Mouse (Mus musculus): ENCODE measurements around the gene Gm20388. TPM values are rescaled to one million over a fixed set of nuclear protein-coding genes. Genes with fewer than 3 reads are reported as not detected.
A peak's percentile ranks its signal among the peaks of the same experiment; 100 is the strongest.

Gm20388 gene
- polyA plus RNA-seq, 1 experiment, result not detected

GRCm38 (mm10) chr8:122766647-122767200, 2856.1 kb downstream of the Gm20388 start:
- WGBS, result 71% methylated on average over 8 of the region's 8 CpGs
- peaks cover 13% of the 10 kb centered on the region for H3K4me1 ChIP-seq (ENCODE audit: control insufficient read depth, insufficient read depth, low read length)
- no peak overlapping the region for H3K4me3 ChIP-seq (ENCODE audit: insufficient read depth, low read depth, low read length)
- no peak for TF ChIP-seq POLR2A (IDR thresholded peaks at IDR 0.05; ENCODE audit: insufficient read depth, low read depth, low read length)
- no peak for TF ChIP-seq CTCF (IDR thresholded peaks at IDR 0.05; ENCODE audit: insufficient read depth, low read depth, low read length)
- H3K27ac ChIP-seq (ENCODE audit: insufficient read depth, low read depth, low read length), result no peak overlapping the region

- 64% methylated on average over 9 of the region's 9 CpGs for WGBS
- Histone ChIP-seq H3K4me1 (ENCODE audit: control insufficient read depth, insufficient read depth, low read length) (peaks cover 13% of the 10 kb centered on the region), H3K27ac (ENCODE audit: insufficient read depth, low read depth, low read length) (no peak overlapping the region), H3K4me3 (ENCODE audit: insufficient read depth, low read depth, low read length) (no peak overlapping the region)
- TF ChIP-seq POLR2A (IDR thresholded peaks at IDR 0.05; ENCODE audit: insufficient read depth, low read depth, low read length) (no peak), CTCF (IDR thresholded peaks at IDR 0.05; ENCODE audit: insufficient read depth, low read depth, low read length) (no peak)
Measured at GRCm38 (mm10) chr8:122767229-122767628, 2856.6 kb downstream of the Gm20388 start.

- Histone ChIP-seq H3K4me1 (ENCODE audit: control insufficient read depth, insufficient read depth, low read length) (peaks cover 13% of the 10 kb centered on the region), H3K27ac (ENCODE audit: insufficient read depth, low read depth, low read length) (no peak overlapping the region), H3K4me3 (ENCODE audit: insufficient read depth, low read depth, low read length) (no peak overlapping the region)
- TF ChIP-seq POLR2A (IDR thresholded peaks at IDR 0.05; ENCODE audit: insufficient read depth, low read depth, low read length) (no peak), CTCF (IDR thresholded peaks at IDR 0.05; ENCODE audit: insufficient read depth, low read depth, low read length) (no peak)
- WGBS, result 26% methylated on average over 24 of the region's 24 CpGs
Measured at GRCm38 (mm10) chr8:122769251-122770058, 2858.8 kb downstream of the Gm20388 start.

- Histone ChIP-seq H3K4me1 (ENCODE audit: control insufficient read depth, insufficient read depth, low read length) (peaks cover 16% of the 10 kb centered on the region), H3K4me3 (ENCODE audit: insufficient read depth, low read depth, low read length) (no peak overlapping the region), H3K27ac (ENCODE audit: insufficient read depth, low read depth, low read length) (no peak overlapping the region)
- TF ChIP-seq POLR2A (IDR thresholded peaks at IDR 0.05; ENCODE audit: insufficient read depth, low read depth, low read length) (no peak), CTCF (IDR thresholded peaks at IDR 0.05; ENCODE audit: insufficient read depth, low read depth, low read length) (no peak)
- 46% methylated on average over 10 of the region's 10 CpGs for WGBS
Measured at GRCm38 (mm10) chr8:122772431-122773060, 2861.9 kb downstream of the Gm20388 start.

DNA sequence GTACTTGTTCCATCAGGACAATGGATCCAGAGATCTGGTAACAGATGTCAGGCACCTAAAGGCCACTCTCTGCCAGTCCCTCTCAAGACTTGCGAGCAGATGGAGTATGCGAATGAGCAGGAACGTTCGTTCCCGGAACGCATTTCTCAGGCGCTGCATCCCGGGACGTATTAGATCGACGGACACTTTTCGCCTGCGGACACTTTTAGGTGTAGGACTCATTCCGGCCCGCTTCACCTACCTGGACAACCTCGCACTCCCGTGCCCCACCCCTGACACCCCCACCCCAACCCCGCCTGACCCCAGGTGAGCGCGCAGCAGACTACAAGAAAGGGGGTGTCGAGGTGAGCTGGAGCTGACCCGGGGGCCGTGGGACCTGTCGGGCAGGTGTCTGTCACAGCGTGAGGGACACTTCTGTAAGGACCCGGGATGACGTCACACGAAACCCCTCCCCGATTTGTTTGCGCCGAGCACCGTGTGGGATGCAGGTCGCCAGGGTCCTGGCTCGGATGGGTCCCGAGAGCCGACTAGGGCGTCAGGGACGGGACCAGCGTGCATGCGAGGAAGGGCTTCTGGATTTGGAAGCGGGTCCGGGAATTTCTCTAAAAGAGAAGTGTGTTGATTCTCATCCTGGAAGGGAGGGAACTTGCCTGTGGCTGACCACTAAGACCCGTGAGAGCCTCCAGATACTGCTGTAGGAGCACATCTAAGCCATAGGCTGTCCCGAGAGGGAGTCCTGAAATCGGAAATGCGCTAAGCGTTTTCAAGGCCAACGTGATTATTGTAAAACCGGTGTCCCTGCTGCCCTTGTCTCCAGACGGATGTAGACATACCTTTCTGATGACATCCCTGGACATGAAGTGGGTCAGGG, 2864.9 kb downstream of the Gm20388 start, which contains the start of gene Acsf3:
Gene Acsf3 (plus strand): TSS at position 202 of the 871 bp plus-strand sequence.
- H3K27ac ChIP-seq (ENCODE audit: insufficient read depth, low read depth, low read length), result no peak within 1 kb of the TSS
- TF ChIP-seq CTCF (IDR thresholded peaks at IDR 0.05; ENCODE audit: insufficient read depth, low read depth, low read length), result no peak
- no peak for TF ChIP-seq POLR2A (IDR thresholded peaks at IDR 0.05; ENCODE audit: insufficient read depth, low read depth, low read length)
- under 1% methylated on average over 50 of the region's 50 CpGs for WGBS

DNA sequence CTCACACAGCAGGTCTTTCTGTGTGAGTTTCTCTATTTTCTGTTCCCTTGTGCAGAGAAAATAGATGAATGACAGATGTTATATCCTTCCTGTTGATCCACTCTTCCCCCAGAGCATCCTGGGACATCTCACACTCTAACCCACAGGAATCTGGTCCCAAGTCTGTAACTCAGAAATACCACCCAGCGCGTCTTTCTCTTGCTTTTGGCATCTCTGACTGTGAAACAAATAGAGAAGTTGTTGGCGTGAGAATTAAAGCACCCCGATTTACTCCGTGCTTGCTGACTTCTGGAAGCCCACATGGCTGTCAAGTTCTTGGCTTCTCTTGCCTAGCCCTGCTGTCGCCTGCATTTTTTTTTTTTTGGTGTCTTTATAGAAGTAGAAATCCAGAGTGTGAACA, 2867.1 kb downstream of the Gm20388 start:
- Histone ChIP-seq H3K4me3 (ENCODE audit: insufficient read depth, low read depth, low read length) (no peak overlapping the region), H3K4me1 (ENCODE audit: control insufficient read depth, insufficient read depth, low read length) (peaks cover 3% of the 10 kb centered on the region; the same call in 1 of the 2 replicates), H3K27ac (ENCODE audit: insufficient read depth, low read depth, low read length) (no peak overlapping the region)
- 86% methylated on average over 6 of the region's 6 CpGs for WGBS
- no peak for TF ChIP-seq CTCF (IDR thresholded peaks at IDR 0.05; ENCODE audit: insufficient read depth, low read depth, low read length)
- TF ChIP-seq POLR2A (IDR thresholded peaks at IDR 0.05; ENCODE audit: insufficient read depth, low read depth, low read length), result no peak

More for the DNA sequence above, 2864.9 kb downstream of the Gm20388 start, which contains the start of gene Acsf3:
- peaks cover 3% of the 10 kb centered on the region; the same call in 1 of the 2 replicates for H3K4me1 ChIP-seq (ENCODE audit: control insufficient read depth, insufficient read depth, low read length)
- peak within 1 kb of the TSS; percentile 74 for H3K4me3 ChIP-seq (ENCODE audit: insufficient read depth, low read depth, low read length)

GRCm38 (mm10) chr8:122778703-122779239, 2868.1 kb downstream of the Gm20388 start:
- Histone ChIP-seq H3K4me1 (ENCODE audit: control insufficient read depth, insufficient read depth, low read length) (peaks cover 3% of the 10 kb centered on the region; the same call in 1 of the 2 replicates), H3K27ac (ENCODE audit: insufficient read depth, low read depth, low read length) (no peak overlapping the region), H3K4me3 (ENCODE audit: insufficient read depth, low read depth, low read length) (no peak overlapping the region)
- WGBS, result 85% methylated on average over 3 of the region's 3 CpGs
- no peak for TF ChIP-seq POLR2A (IDR thresholded peaks at IDR 0.05; ENCODE audit: insufficient read depth, low read depth, low read length)

DNA sequence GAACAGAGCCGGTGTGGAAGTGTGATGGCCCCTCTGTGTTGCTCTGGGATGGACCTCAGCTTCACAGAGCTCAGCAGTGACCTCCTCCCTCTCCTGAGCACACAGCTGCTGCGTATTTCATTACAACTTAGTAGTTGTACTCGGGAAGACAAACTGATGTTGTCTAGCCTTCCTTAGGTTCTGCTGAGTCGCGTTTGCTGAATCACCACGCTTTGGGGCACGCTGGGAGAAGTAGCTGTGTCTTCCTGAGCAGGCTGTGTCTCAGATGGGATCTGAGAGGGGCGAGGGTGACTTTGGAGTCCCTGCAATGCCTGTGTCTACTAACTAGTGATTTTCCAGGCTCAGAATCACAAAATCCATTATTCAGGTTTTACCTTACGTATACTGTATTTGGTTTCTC, 2868.6 kb downstream of the Gm20388 start:
- H3K27ac ChIP-seq (ENCODE audit: insufficient read depth, low read depth, low read length), result no peak overlapping the region
- WGBS, result 79% methylated on average over 9 of the region's 9 CpGs
- H3K4me1 ChIP-seq (ENCODE audit: control insufficient read depth, insufficient read depth, low read length), result peaks cover 3% of the 10 kb centered on the region; the same call in 1 of the 2 replicates
- H3K4me3 ChIP-seq (ENCODE audit: insufficient read depth, low read depth, low read length), result no peak overlapping the region
- no peak for TF ChIP-seq POLR2A (IDR thresholded peaks at IDR 0.05; ENCODE audit: insufficient read depth, low read depth, low read length)
- TF ChIP-seq CTCF (IDR thresholded peaks at IDR 0.05; ENCODE audit: insufficient read depth, low read depth, low read length), result no peak

All from olfactory bulb, adult 2 months (tissue).